Mouse (Mus musculus) spleen, postnatal 4 days (tissue): ENCODE data around the gene Mcu.

Source experiments
- DNase-seq, 2 experiments: peaks; one replicate each; pipeline ENCODE4 v3.0.0; 2022; ENCODE audit warnings: low spot score in 2 of 2

Mcu gene

DNA sequence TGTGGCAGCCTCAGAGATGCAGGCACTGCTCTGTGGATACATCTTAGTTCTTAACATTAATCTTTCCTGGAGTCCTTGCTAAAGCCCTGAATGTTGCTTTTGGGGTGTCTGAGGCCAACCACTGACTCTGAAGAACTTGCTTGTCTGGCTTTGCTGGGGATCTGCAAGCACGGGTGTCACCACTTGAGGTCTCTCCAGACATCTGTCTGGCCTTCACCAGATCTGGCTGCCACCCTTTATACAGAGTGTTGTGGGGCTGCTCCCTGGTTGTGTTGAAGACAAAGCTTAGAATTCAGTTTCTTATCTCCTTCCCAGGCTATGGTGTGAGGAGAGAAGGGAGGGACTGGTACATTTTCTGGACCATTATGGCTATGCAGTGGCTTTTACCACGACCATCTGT lies 122.4 kb downstream of the Mcu start:
- peak in 1 of 2 experiments; percentile 47 for DNase-seq

DNA sequence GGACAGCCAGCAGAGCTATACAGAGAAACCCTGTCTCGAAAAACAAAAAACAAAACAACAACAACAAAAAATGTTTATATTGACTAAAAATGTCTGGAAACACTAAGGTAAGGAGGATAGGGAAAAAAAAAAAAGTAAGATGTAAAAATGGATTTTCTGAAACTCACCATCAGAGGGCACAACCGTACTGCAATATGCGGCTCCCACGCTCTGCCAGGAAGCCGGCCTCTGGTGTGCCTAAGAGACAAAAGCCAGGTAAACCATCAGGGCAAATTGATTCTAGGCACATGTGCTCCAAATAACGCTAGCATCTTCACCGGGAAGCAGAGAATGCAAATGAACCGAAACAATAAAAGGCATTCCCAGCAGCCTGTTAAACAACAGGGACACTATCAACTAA lies 125.6 kb downstream of the Mcu start:
- DNase-seq, result peak in 1 of 2 experiments; percentile 41

DNA sequence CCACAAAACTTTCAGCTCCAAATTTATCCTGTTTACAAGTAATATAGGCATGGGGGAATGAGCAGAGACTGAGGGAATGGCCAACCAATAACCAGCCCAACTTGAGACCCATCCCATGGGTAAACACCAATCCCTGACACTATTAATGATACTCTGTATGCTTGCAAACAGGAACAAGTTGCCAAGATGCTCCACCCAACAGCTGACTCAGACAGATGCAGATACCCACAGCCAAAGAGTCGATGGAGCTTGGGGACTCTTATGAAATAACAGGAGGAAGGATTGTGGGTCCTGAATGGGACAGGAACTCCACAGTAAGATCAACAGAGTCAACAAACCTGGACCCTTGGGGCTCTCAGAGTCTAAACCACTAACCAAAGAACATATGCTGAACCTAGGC lies 127.1 kb downstream of the Mcu start:
- no peak for DNase-seq

DNA sequence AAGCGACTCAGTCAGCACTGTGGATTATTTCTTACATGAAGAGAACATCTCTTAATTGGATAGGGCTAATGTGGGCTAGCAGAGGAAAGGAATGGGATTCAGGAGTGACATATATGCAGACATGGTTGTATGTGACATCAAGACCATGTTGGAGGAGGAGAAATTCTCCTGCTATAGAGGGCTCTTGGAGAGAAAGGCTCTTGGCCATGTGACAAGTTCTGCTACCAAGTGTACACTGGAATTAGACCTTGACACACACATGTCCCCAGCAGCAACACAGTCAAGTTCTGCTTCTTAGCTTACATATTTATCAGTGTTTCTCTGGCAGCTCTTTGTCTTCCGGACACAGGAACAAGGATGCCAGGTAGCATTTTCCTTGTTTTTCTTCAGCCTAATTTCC lies 129.1 kb downstream of the Mcu start:
- no peak for DNase-seq

DNA sequence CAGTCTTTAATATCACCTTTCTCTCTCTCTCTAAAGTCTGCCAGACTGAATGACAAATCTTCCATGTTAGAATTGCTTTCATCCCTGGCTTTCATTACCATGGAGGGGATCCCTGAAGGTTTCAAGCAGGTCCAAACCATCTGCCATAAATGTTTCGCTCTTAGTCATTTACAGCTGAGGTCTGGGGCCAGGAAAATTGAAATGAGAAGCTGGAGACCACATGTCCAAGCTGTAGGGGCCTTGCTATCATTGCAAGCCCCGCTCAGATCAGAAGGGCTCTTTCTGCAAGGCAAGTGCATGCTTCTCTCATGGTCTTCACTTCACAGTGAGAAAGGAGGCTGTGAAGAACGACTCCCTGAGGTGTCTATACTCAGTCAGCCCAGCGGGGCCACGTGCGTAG lies 132.2 kb downstream of the Mcu start:
- DNase-seq, result no peak

DNA sequence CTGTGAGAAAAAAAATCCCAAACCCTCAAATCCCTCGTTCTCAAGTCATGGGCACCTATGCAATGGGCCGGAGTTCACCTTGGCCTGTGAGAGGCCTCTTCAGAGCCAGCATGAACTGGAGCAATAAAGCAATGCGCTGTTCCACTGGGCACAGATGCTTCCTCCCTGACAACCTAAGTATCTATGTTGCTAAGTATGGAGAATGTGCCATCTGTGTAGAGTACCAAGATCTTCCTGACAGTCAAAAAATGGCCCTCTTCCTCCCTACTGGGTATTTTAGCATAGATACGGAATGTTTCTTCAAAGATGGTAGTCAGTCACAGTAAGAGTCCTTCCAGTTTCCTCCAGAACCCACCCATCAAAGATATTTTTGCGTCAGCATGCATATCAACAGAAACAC lies 135.1 kb downstream of the Mcu start:
- DNase-seq, result no peak

DNA sequence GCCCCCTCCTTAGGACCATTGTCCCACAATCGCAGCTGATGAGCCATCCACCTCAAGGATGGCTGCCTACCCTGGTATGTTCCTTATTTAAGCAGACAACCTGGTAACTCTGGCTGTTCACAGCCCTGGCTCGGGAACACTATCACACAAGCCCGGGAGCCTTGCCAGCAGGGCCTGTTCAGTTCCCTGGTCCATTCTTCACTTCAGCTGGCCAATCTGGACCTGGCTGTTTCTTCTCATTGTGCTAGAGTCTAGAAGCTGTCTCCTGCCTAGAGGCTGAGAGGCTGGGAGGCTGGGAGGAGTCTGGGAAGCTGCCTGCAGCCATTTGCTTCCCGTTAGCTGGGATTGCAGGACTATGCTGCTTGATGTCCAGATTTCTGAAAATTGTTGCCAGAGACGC lies 146.0 kb downstream of the Mcu start:
- DNase-seq, result no peak

DNA sequence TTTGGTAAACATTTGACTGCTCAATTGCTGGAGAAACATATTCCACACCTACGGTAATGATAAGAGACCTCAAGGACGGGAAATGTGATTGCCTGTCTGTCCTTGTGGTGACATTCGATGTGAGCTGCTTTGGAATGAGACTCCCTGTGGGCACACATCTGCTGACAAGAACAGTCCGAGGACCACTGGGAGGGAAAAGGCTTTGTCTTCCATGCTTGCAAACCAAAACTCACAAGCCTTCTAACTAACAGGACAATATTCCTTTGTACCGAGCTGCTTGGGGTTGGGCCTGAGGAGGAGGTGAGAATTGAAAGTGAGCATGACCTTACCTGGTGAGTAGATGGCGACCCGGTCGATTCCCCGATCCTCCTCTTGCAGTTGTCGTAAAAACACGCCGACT lies 149.2 kb downstream of the Mcu start:
- DNase-seq, result no peak

DNA sequence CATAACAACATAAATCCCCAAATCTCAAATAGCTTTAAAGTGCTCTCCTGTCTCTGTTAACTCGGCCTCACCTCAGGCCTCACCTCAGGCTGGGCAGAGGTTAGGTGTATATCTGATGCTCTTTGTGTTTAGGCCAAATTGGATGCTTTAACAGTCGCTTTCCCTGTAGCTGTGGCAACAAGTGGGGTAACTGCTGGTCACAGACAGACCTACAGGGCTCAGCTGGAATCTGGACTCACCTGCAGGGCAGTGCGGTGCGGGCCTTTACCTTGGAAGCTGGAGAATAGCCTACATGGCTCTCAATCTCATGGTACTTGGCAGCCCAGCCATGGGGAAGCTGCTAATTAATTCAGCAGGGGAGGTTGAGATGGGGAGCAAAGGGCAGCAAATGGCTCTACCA lies 149.9 kb downstream of the Mcu start:
- DNase-seq, result no peak

DNA sequence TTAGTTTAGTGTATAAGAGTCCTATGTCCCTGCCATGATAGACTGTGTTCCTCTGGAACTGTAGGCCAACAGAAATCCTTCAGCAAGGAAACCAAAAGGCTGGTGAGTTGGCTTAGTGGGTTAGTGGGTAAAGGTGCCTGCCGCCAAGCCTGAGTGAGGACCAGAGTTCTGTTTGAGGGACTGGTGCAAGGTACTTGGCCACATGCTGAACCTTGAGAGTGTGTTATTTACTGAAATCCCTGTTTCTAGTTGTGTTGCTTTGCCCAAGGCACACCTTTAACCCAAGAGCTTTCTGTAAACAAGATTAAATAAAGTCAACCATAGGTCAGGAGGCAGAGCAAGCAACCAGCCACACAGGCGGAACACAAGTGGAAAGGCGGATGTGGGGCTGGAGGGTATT lies 150.9 kb downstream of the Mcu start:
- DNase-seq, result no peak

DNA sequence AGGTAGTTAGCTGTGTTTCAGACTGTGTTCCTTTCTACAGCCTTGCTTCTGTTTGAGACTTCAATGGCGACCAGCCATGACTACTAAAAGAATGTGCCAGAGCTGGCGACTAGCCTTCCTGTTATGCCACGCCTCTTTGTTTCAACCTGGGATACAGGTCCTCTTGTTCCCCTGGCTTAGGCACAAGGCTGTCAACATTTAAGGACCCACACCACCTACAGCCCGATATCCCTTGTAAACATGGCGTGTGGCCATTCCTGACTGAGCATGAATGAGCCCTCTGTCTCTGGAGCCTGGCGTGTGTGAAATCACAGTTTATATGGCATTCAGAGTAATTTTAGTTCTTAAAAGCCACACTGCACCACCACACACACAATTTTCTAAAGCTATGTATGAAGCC lies 154.2 kb downstream of the Mcu start:
- no peak for DNase-seq

DNA sequence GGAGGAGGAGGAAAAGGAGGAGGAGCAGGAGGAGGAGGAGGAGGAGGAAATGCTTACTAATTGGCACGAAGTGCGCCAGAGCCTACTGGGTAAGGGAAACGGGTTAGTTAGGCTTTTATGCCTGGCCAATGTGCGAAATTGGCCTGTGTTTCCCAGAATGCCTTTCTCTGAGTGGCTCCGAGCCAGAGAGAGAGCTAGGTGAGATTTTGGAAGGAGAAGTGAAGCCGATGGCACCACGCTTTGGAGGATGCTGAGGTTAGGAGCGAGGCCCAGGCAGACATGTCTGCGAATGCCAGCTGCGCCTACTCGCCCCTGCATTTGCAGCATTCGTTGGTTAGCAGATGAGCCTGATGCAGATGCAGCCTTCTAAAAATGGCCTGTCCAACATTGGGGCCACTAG lies 156.7 kb downstream of the Mcu start:
- DNase-seq, result no peak

DNA sequence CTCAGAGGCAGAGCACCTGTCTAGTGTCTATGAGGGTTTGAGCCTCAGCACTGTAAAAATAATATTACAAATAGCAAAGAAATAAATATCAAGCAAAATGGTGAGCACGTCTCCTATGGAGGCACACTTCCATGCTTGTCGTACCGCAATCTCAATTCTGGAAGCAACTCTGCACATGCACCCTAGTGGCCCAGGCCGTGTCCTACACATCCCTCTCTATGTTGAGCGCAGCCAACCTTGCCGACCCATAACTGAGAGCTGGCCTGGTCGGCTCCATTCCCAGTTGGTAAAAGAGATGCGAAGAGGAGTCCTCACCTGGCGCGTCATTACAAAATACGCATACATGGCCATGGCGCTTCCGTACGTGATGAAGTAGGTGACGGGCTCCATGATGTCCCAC lies 161.9 kb downstream of the Mcu start:
- no peak for DNase-seq

DNA sequence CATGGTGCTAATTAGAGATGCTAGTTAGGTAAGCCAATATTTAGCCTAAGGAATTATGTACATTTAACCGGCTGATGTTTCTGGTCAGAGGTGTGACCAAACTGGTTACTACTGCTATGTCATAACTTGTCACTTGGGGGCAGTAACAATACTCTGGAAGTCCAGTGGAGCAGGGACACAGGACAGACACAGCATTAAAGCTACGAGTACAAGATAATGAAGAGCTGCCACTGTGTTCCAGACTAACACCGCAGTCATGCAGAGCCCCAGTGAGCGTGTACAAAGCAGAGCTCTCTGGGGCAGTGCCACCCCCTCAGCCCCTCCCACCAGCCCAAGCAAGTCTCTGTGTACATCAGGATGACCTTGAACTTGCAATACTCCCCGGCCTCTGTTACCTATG lies 164.7 kb downstream of the Mcu start:
- no peak for DNase-seq

DNA sequence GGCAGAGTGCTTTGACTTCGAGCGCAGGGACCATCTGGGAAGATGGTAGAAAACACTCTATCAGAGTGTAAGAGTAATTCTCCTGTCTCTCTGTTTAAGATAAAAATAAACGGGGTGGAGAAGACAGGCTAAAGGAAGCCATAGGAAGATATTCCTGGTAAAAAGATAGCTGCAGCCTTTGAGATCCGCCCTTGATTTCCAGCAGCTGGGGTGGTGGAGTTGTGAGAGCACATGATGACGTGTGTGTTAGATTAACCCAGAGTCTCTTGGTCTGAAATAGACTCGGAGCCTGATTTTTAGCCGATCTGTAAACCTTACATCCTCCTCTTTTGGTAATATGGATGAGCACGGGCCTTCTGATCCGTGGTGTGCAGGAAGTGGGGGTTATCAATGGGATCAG lies 168.9 kb downstream of the Mcu start:
- DNase-seq, result no peak

DNA sequence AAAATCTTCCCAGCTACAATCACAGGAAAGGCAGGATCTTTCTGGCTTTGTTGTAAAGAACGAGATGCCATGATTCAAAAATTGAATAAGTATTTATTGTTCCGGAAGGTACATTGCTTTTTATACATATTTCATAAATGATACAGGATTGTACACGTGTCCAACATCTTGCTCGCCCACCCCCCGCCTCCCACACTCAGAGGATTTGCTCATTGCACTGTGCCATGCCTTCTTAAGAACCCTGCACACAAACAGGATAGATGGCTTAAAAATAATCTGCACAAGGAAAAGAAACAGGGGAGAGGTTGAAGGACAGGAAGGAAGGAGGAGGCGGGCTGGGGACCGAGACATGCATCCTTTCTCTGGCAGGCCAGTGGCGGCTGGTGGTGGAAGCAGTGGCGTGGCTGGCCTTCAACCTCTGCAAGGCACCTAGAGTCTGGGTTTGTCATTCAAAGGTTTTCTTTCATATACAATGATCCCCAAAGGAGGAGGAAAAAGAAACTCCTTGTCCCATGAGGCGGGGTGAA lies 169.5 kb downstream of the Mcu start:
- DNase-seq, result no peak

DNA sequence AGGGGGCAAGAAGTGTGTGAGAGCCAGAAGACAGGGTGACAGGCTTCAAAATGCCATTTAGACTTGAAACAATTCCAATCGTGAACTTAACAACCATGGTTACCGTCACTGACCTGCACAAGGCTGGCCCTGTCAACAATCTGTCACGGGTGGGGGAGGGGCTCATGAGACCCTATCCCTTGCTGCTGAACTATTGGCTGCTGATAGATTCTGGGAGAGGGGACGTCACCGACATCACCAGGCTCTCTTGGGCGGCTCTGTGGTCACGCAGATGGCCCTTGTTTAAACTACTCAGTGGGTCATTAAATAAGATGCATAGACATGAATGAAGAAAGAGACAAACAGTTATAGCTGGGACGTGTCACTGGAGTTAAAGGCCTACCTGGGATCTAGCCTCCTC lies 171.9 kb downstream of the Mcu start:
- DNase-seq, result no peak

DNA sequence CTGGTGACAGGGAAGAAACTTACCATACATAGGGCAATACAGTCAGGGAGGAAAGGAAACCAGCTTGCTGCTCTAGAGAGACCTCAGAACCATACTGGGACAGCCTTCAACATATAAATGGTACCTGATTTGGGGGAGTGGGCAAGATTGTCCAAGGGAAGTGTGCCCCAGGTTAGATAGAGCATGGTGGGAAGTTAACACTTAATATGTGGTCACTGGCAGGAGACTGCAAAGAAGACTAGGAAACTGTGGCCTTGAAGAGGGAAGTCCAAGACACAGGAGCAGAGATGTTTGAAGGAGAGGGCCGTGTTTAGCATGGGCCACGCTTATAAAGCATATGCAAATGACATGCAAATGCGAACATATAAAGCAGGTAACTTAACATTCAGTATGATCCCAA lies 172.4 kb downstream of the Mcu start:
- no peak for DNase-seq

DNA sequence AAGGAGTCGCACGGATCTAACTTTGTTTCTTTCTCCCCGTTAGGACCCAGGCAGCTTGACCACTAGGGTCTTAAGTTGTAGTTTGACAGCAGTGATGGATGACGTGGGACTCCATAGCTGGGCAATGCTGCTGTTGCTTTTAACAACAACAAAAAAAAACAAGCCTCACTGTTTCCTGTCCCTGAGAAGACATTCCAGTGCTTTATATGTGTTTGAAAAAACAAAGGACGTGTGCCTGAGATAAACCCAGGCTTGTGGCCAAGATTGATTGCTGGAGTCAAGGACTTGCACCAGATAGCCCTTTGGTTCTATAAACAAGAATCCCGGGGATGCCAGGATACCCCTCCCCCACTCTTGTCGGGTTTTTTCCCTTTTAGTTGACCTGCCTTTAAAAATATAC lies 173.3 kb downstream of the Mcu start:
- no peak for DNase-seq

DNA sequence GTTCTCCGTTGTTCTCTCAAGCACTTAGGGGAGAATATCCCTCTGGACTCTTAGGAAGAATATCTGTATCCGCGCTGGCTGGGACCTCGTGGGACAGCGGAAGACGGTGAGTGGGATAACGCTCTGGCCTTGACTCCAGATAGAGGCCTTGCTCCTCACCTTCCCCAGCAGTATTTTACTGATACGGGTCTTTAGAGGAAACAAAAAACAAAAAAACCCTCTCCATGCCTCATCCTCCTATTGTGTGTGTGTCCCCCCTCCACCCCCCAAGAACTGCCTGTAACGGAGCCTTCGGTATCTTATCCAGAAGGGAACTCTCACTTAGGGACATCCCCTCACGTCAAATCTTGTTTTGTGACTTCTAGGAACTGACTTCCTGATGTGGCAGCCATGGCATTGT lies 174.8 kb downstream of the Mcu start, which contains the start of gene Oit3:
TSS of gene Oit3 (minus strand) at position 44 of the 400 bp plus-strand sequence.
- no peak for DNase-seq

DNA sequence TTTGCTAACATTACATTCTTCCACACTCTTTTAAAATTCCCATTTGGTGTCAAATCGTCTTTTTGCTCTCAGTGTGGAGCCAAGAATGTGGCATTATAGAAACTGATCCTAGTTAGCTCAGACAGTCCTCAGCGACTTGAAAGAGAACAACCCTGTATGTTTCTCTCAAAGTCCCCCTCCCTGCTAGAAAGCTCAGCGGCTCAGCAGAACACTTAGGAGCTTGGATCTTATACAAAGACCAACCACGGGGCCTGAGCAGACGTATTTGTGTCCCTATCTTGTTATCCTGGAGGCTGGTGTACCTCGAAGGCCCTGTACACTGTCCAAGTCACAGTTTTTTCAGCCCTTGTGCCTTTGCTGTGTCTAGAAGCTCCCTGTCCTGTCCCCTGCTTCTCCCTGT lies 176.3 kb downstream of the Mcu start:
- no peak for DNase-seq

DNA sequence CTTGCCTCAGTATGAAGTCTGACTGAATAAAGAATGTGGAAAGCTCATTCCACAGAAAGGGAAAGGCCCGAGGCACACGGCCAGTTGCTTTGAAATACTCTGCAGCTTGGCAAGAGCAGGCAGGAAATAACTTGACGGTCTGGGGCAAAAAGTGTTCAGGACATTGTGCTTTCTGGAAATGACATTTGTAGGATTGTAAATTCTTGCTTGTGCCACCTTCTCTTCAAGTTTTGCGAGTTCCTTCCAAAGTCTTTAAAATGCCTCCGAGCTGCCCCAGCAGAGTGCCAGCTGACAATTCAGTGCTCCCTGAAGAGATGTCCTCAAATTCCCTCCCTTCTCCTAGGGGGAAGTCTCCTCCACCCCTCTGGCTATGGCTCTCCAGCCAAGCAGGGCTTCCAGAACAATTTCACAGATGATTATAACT lies 177.0 kb downstream of the Mcu start:
- no peak for DNase-seq

DNA sequence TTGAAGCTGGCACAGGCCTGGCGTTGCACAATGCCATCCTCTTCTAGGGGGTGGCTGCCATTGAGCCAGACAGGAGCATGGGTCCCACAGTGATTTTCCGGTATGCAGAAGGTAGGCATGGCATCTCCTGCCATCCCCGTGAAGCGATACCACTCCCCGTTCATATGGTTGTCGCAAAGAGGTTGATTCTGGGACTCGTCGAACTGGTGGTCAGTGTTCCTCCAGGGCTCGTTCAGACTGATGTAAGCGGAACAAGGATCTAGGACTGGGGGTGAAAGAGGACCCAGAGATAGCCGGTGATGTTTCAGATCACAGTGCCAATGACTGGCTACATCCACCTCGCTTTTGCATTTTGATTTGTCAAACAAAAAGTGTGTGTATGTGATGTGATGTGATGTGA lies 177.8 kb downstream of the Mcu start:
- DNase-seq, result no peak

DNA sequence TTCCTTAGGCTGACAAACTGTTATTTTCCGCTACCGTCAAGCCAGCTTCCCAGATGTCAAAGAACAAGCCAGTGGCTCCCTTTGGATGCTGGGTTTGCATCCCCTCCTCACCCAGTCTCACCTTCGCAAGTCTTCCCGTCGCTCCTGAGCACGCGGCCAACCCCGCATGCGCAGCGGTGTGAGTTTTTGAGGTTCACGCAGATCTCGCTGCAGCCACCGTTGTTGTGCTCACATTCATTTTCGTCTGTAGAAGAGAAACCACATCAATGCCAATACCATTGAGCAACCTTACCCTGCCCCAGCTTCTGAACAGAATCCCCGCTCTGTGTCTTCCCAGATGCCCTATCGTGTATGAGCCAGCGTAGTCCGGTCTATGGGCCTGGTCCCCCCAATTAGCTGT lies 180.7 kb downstream of the Mcu start:
- no peak for DNase-seq

DNA sequence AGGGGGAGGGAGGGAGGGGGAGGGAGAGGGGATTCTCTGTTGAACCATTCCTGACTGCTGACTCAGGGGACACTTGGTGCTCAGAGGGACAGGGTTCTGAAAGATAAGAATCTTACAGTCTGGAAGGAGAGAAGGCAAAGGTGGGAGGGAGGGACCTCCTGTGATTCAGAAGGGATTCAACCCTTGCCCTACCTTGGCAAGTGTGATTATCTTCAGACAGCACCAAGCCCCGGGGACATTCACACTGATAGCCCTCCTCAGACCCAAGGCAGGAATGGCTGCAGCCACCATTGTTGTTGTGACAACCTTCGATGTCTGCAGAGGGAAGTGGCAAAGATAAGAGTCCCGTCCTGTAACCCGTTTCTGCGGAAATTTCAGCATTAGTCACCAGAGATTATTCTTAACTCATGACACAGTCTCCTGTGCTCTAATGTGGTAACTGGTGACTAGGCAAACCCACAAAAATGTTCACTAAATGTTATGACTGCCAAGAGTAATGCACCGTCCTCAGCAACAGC lies 185.7 kb downstream of the Mcu start:
- DNase-seq, result no peak
